ENCODE assay signal across 8 mouse cellular contexts in the genomic region with DNA sequence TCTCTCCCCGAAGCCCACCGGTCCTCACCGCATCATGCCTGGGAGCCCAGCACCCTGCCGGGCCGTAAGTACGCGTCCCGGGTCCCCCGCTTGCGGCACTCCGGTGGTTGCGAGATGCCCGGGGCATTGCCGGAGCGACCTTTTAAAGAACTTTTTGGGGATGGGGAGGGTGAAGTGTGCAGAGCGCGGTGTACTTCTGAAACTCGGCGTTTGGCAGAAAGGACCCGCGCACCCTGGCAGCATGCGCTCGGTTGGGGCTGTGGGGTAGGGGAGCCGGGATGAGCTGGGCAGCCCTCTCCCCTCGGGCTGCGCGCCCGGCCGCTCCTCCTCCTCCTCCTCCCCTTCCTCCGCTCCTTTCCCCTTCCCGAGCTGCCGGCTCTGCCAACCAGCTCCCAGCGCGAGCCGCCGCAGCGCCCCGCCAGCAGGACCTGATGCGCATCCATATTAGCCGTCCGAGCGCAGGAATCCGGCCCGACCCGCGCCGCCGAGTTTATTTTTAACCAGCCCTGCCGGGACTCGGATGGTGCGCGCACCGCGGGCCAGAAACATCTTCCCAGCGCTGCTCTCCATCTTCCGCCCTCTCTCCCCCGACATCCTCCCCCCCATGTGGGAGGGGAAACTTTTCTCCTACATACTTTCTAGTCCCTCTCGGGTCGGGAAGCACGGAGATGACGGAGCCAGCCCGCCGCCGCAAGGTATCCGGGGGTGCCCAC. TPM values are rescaled to one million over a fixed set of nuclear protein-coding genes. Genes with fewer than 3 reads are reported as not detected.
A peak's percentile ranks its signal among the peaks of the same experiment; 100 is the strongest.
DNase-seq lines count a peak whose midpoint lies in the region; ATAC-seq and TF ChIP-seq lines count a peak whose summit lies in the region.

No protein-coding gene starts in this region.

- TF ChIP-seq CTCF in E14TG2a.4 (conservative IDR thresholded peaks at IDR 0.05; ENCODE audit: low read length), result no peak
- no peak for TF ChIP-seq CTCF in brain, embryonic 14.5 days (IDR thresholded peaks at IDR 0.05; ENCODE audit: borderline replicate concordance, extremely low read depth, insufficient read depth, insufficient read length)

- TF ChIP-seq POLR2A in brain, embryonic 14.5 days (IDR thresholded peaks at IDR 0.05; ENCODE audit: borderline replicate concordance, extremely low read depth, insufficient read depth, insufficient read length, poor library complexity, severe bottlenecking), result peak; percentile 16; the same call in 1 of the 2 replicates

- H3K4me1 ChIP-seq in E14TG2a.4 (replicated peaks; ENCODE audit: low read depth, low read length), result peaks cover 60% of the 10 kb centered on the region
- peaks cover 35% of the 10 kb centered on the region for H3K4me1 ChIP-seq in forebrain, embryonic 13.5 days

- H3K4me3 ChIP-seq in E14TG2a.4 (replicated peaks; ENCODE audit: low read length), result peak overlapping the region; percentile 89
- peak overlapping the region; percentile 59 for H3K4me3 ChIP-seq in forebrain, embryonic 13.5 days

- peak overlapping the region; percentile 65 for H3K9ac ChIP-seq in forebrain, embryonic 13.5 days

- 0% methylated on average over 56 of the region's 65 CpGs for WGBS in forebrain, embryonic 13.5 days

- no peaks in the 10 kb centered on the region for H3K36me3 ChIP-seq in E14TG2a.4 (ENCODE audit: insufficient read depth, low read length)
- H3K36me3 ChIP-seq in forebrain, embryonic 13.5 days (ENCODE audit: poor library complexity, severe bottlenecking), result no peaks in the 10 kb centered on the region

- peaks cover 35% of the 10 kb centered on the region for H3K27me3 ChIP-seq in E14TG2a.4 (ENCODE audit: insufficient read depth, low read length)
- H3K27me3 ChIP-seq in forebrain, embryonic 13.5 days, result peaks cover 72% of the 10 kb centered on the region

- H3K9me3 ChIP-seq in E14TG2a.4 (ENCODE audit: low read length), result no peaks in the 10 kb centered on the region
- no peaks in the 10 kb centered on the region for H3K9me3 ChIP-seq in forebrain, embryonic 13.5 days (replicated peaks)

- no peak overlapping the region for H3K27ac ChIP-seq in forebrain, embryonic 13.5 days

- ATAC-seq in forebrain, embryonic 13.5 days, result peak; percentile 64

- DNase-seq in brain, embryonic 14.5 days (ENCODE audit: low read depth), result peak; percentile 75
- DNase-seq in heart, postnatal 14 days, result peak; percentile 78 to 79
- peak; percentile 48 to 58 for DNase-seq in layer of hippocampus, adult 18-20 months (ENCODE audit: low spot score in 2 of 2)
- peak; percentile 81 for DNase-seq in lung, postnatal 10 days
- DNase-seq in ovary, postnatal 10 days (ENCODE audit: low spot score), result peak; percentile 60
- peak; percentile 80 for DNase-seq in thymus, postnatal 14 days

- H3K4me2 ChIP-seq in forebrain, embryonic 13.5 days, result peak overlapping the region; percentile 94

- intact Hi-C loops in heart, postnatal 14 days (cut with DNase I), result loop anchor here (5.0 kb wide), 2 partner anchors 116 to 359 kb away; no protein-coding TSS in a partner anchor

RNA-seq across cellular contexts. Expression of a gene that starts 48.2 kb away (rescaled TPM):
- 5.2 and 8.0 TPM in 2 replicates for polyA plus RNA-seq in brain, embryonic 14.5 days (2012; rRNA removed)
- polyA plus RNA-seq in forebrain, embryonic 13.5 days (2015; fragmentation: Nextera tagmentation; extraction: Ambion mirVana), result 1.6 and 1.7 TPM in 2 replicates
- 10 to 100 TPM; 50.4 to 54.5 TPM for total RNA-seq in heart, postnatal 14 days (2021)
- total RNA-seq in layer of hippocampus, adult 18-20 months (2021), result 10 to 100 TPM; 75.1 to 85.3 TPM
